Mouse (Mus musculus): Measurements from ENCODE around the gene Pip4k2a.

DNA sequence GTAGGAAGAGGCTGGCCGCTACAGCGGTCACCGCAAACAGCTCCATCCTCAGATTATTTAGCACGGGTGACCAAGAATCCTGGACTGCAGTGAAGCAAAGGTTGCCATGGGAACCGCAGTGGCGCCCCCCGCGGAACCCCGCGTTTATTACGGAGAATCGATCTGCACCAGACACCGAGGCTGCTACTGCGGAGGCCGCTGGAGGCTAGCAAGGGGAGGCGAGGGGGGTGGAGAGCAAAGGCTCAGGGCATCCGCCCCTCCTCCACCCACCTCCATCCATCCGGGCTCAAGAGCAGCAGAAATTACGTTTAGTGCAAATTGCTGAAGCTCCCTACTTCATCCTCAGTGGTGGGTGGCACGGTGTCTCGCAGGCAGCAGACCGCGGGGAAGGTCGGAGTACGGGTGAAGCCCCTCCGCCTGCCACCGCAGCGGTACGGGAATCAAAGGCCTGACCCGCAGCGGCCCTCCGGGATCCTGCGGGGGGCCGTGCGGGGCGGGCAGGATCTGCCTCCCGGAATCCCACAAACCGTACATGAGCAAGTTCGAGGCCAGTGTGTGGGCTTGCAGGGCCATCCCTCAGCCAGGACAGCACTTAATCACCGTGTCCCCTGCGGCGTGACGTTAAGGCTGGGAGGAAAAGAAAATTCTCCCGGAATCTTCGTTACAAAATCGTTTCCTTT lies 197.8 kb downstream of the Pip4k2a start:
- TF ChIP-seq POLR2A (IDR thresholded peaks at IDR 0.05; ENCODE audit: insufficient read depth, low read depth, low read length) (no peak), CTCF (IDR thresholded peaks at IDR 0.05) (no peak; the same call in 1 of the 2 replicates)

Measured in heart, adult 2 months (tissue).